Mouse (Mus musculus): ENCODE data around the gene Epb41l4b.

Gene Epb41l4b

DNA sequence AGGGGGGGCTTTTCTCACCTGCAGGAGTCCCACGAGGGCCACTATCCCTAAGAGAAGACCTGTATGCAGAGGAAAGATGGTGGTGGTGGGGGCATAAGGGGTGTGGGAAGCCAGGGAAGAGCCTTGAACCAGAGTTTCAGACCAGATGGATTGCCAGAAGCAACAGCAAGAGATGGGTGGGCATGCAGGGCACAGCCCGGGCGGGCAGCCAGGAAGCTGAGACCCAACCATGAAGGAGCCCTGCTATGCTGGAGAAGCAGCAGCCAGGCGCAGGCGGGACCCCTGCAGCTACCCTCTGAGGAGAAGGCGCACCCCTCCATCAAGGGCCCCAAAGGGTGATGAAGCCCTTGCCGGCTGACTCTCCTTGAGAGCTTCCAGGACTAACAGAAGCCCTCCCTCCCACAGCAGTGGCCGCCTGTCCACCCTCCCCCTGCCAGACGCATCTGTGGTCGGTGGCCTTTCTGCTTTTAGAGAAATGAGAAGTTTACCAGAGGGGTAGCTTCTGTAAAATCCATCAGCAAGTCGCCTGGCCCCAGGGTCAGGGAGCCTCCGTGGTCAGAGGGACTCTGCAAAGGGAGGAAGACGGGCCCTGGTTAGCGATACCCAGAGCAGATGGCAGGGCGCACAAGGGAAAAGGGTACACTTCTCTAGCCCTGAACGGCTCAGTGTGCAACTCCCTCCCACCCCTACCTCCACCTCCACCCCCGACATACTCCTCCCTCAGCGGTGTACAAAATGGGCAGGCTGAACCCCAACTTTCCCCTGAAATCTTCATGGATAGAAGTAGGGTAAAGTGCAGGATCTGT, 126.7 kb downstream of the Epb41l4b start:
- no peak for DNase-seq (ENCODE audit: low read depth, low spot score)

DNA sequence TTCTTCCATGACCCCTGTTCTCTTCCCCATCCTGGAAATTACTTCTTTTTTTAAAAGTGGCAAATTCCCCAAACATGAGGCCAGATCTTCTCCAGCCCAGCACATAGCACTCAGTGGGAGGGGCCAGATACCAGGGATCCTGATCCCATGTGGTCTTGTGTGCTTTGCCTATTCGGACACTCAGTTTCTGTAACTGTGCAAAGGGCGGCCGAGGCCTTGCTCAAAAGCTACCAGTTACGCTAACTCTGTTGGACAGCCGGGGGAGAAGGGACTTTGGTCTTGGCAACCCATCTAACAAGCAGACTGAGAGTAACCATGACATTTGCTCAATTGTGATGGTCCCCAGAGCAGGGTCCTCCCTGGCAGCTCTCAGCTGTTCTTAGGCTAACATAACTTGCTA, 128.2 kb downstream of the Epb41l4b start:
- no peak for DNase-seq (ENCODE audit: low read depth, low spot score)

- no peak for DNase-seq (ENCODE audit: low read depth, low spot score)
Observed at GRCm38 (mm10) chr4:57011454-57012046, 131.7 kb downstream of the Epb41l4b start.

DNA sequence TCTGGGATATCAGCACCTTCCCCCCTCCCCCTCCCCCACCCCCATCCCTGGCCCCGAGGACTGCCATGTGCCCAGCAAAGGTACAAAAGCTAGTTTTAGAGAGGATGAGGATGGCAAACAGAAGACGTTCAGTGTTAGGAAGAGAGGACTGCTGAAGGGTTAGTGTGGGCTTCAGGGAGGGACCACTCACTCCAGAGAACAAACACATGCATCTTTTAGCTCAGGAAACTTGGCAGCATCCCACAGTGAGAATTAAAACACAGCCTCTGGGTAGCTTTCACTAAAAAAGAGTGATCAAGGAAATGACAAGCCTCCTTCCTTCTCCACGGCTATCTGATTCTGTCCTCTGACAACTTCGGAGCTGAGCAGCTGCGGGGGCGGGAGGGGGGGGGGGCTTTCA, 132.3 kb downstream of the Epb41l4b start:
- no peak for DNase-seq (ENCODE audit: low read depth, low spot score)

DNA sequence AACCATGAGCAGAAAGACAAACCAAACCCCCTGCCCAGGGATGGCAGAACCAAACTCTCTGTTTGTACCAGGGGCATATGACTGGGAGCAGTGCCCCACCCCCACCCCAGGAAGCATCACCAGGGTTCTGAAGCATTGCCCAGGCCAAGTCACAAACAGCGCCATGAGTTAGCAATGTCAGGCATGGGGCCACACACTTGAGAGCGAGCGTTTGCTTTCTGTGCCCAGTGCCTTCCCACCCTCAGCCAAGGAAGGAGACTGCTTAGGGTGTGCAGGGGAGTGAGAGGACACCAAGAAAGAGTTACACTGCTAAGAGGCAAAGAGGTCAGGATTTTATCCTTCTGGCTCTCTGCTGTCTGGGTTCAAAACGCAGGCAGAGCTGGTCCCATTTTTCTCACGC, 132.8 kb downstream of the Epb41l4b start:
- no peak for DNase-seq (ENCODE audit: low read depth, low spot score)

GRCm38 (mm10) chr4:57007717-57008116, 135.5 kb downstream of the Epb41l4b start:
- DNase-seq (ENCODE audit: low read depth, low spot score): no peak

GRCm38 (mm10) chr4:57005011-57005410, 138.2 kb downstream of the Epb41l4b start:
- DNase-seq (ENCODE audit: low read depth, low spot score): no peak

DNA sequence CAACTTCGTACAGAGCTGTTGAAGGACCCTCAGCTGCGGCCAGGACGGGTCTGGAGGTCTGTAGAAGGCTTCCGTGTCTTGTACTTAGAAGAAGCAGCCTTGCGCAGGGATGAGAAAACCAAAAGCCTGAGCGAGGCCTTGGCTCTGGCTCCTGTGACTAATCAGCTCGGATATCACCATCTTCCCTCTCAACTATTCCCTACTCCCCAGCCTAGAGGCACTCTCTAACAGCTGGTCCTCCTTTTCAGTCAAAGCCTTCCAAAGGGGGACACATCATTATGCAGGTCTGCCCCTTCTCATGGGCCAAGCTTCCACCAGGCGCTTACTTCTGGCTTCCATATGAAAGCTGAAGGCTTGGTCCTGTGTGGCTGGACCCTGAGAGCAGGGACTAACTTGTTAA, 139.4 kb downstream of the Epb41l4b start:
- no peak for DNase-seq (ENCODE audit: low read depth, low spot score)

GRCm38 (mm10) chr4:57002751-57003150, 140.5 kb downstream of the Epb41l4b start:
- DNase-seq (ENCODE audit: low read depth, low spot score): peak; percentile 33

DNA sequence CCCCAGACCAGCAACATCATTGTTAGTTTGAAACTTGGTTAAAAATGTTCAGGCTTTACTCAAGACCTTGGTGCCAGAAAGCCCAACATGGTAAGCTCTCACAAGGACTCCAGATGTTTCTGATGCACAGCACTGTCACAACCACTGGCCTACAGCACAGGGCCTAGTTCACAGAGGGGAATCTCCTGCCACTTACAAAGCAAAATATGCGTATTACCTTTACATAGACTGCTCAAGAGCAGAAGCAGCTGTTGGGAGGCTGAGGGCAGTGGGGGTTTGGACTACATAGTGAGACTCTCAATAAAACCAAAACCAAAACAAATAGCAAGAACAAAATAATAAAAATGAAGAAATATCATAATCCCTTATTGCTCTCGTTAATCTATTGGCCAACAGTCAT, 141.8 kb downstream of the Epb41l4b start:
- no peak for DNase-seq (ENCODE audit: low read depth, low spot score)

DNA sequence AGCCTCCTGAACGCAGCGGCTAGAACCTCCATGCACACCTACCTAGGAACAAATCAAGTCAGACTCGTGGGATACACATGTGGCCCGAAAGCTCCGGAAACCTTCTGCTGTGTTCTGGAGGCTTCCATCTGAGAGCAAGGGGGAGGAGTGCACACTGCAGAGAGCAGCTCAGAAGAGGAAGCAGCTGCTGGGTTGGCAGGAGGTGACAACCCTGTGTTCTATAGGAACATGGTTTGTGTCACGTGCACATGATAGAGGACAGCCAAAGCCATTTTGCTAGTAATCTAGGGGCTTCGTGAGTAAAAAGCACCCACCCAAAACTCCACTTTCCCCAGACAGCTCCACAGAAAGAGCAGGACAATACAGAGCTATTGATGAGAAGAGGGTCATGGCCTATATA, 149.9 kb downstream of the Epb41l4b start:
- no peak for DNase-seq (ENCODE audit: low read depth, low spot score)

- DNase-seq (ENCODE audit: low read depth, low spot score): no peak
Observed at GRCm38 (mm10) chr4:56991951-56992350, 151.3 kb downstream of the Epb41l4b start.

DNA sequence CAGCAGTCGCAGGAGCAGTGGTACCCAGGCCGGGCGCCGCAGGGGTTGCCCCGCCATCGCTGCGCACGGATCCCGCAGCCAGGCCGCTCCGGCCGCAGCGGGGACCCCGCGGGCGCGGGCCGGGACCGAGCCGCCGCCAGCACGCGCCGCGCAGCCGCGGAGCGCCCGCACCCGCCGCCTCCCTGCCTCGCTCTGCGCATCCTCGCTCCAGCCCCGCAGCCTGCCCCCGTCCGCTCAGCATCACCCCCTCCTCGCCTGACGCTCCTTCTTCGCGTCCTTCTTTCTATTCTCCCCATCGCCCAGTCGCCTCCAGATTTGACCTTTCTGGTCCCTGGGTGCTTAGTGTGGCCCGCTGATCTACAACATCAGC, 153.0 kb downstream of the Epb41l4b start, which contains the start of gene Frrs1l:
Gene Frrs1l, minus strand, starts transcription at position 177 of the 370 bp plus-strand sequence.
- no peak for DNase-seq (ENCODE audit: low read depth, low spot score)

DNA sequence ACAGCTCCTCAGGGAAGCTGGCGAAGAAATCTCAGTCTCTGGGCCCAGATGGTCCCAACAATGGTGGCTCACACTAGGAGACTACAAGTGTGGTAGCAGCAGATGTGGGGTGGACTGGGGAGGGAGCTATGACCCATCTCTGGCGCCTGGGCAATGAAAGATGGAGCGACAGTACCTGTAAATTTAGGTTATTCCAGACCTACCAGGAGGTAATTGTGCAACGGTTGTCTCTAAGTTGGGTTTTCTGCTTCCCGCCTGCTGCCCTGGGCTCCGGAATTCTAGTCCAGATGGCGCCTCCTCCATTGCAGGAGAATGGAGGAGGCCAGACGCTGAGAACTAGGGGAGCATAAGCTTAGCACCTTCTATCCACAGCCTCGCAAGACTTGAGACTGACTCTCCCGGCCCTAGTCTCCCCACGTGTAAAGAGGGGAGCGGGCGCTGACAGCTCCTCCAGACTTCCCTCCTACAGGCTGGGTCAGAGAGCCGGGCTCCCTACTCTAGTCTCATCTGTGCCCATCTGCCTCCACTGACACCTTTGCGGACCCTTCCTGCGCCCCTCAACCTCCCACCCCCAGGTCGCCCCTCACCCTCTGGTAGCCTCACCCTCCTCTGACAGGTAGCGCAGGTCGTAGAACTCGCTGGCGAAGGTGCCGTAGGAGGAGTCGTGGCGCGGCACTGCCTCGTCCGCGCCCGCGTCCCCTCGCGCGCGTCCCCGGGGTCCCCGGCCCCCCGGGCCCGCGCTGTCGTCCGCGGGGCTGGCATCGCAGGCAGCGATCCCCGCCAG, 153.6 kb downstream of the Epb41l4b start:
- no peak for DNase-seq (ENCODE audit: low read depth, low spot score)

GRCm38 (mm10) chr4:56965586-56966179, 177.6 kb downstream of the Epb41l4b start:
- no peak for DNase-seq (ENCODE audit: low read depth, low spot score)

GRCm38 (mm10) chr4:56963687-56964086, 179.6 kb downstream of the Epb41l4b start:
- no peak for DNase-seq (ENCODE audit: low read depth, low spot score)

- no peak for DNase-seq (ENCODE audit: low read depth, low spot score)
Observed at GRCm38 (mm10) chr4:56961320-56961925, 181.8 kb downstream of the Epb41l4b start.

DNA sequence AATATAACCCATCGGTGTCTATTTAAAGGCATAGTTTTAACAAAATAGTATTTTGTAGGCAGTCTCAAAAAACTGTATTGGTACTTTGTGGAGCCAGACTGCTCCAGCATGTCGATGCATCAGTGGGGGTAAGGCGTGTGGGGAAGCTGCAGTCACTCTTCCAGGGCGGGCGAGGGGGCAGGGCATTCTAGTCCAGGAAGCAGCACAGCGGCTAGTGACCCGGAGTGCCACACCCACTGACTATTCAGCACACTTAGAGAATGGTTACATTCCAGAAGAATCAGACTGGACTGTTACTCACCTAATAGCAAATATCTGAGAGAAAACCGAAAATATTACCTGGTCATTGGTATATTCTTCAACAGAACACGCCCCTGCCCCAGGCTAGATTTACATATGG, 185.7 kb downstream of the Epb41l4b start:
- no peak for DNase-seq (ENCODE audit: low read depth, low spot score)

- no peak for DNase-seq (ENCODE audit: low read depth, low spot score)
Observed at GRCm38 (mm10) chr4:56953235-56953634, 190.0 kb downstream of the Epb41l4b start.

DNA sequence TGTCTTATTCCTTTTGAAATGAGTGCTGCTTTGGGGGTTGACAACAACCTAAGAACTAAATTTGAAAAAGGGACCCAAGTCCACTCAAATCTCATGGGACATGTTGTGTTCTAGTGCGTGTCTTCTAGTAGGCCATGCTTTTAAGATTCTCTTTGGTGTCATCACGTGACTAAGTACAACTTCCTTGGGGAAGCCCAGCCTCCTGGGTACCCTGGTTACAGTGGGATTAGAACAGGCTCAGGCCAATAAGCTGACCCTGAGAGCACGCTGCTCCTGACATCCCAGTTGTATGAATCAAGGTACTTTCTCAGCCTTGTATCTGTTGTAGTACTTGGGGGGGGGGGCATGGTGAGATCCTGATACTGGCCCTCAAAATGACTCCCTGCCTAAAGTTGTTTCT, 191.5 kb downstream of the Epb41l4b start:
- DNase-seq (ENCODE audit: low read depth, low spot score): no peak

DNA sequence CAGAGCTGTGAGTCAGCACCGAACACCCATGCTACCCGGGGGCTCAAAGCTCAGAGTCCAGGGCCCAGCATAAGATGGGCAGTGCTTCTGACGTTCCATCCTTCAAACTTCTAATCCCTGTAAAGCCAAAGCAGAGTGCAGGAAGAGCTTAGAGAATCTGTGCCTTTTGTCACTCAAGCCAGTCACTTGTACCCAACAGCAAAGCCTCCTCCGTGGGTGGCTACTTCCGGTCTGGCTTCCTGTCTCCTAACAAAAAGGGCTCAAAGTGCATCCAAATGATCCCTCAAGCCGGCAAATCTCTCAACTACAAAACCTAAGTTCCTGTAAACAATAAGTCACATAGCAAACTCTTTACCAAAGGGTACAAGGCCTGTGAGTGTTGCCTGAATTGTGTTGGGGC, 193.7 kb downstream of the Epb41l4b start:
- no peak for DNase-seq (ENCODE audit: low read depth, low spot score)
